Mouse (Mus musculus): ENCODE measurements around the gene Gm45808. TPM values are rescaled to one million over a fixed set of nuclear protein-coding genes. Genes with fewer than 3 reads are reported as not detected.
A peak's percentile ranks its signal among the peaks of the same experiment; 100 is the strongest.
"Not testable (repeated sequence)": the region's sequence is repeated elsewhere in the genome, so short reads cannot be mapped to it uniquely, and the experiment has no call there.

Gene Gm45808
- polyA plus RNA-seq, 1 experiment from 2014 or later: not detected

GRCm38 (mm10) chr7:45461781-45462180, 24.8 kb downstream of the Gm45808 start:
- Histone ChIP-seq H3K4me1 (peaks cover 55% of the 10 kb centered on the region), H3K36me3 (peaks cover 69% of the 10 kb centered on the region), H3K27me3 (ENCODE audit: low read depth, poor library complexity, severe bottlenecking) (no peaks in the 10 kb centered on the region), H3K9me3 (replicated peaks) (no peaks in the 10 kb centered on the region), H3K4me3 (no peak overlapping the region), H3K27ac (no peak overlapping the region)
- no peak for DNase-seq (ENCODE audit: low spot score)
- WGBS: 89% methylated on average over 4 of the region's 4 CpGs

- H3K36me3 ChIP-seq: peaks cover 71% of the 10 kb centered on the region
- 48% methylated on average over 5 of the region's 5 CpGs for WGBS
- no peak for DNase-seq (ENCODE audit: low spot score)
These were observed 25.3 kb downstream of the Gm45808 start for GRCm38 (mm10) chr7:45461326-45461725.

GRCm38 (mm10) chr7:45460860-45461314, 25.7 kb downstream of the Gm45808 start:
- 16% methylated on average over 13 of the region's 13 CpGs for WGBS
- Histone ChIP-seq H3K27me3 (ENCODE audit: low read depth, poor library complexity, severe bottlenecking) (no peaks in the 10 kb centered on the region), H3K4me1 (peaks cover 50% of the 10 kb centered on the region), H3K9me3 (replicated peaks) (no peaks in the 10 kb centered on the region), H3K36me3 (peaks cover 74% of the 10 kb centered on the region), H3K27ac (peak overlapping the region; percentile 94), H3K4me3 (peak overlapping the region; percentile 80)
- DNase-seq (ENCODE audit: low spot score): peak; percentile 71

More at GRCm38 (mm10) chr7:45461326-45461725, 25.3 kb downstream of the Gm45808 start:
- Histone ChIP-seq H3K9me3 (replicated peaks) (no peaks in the 10 kb centered on the region), H3K4me3 (peak overlapping the region; percentile 80), H3K27ac (peak overlapping the region; percentile 94), H3K4me1 (peaks cover 55% of the 10 kb centered on the region), H3K27me3 (ENCODE audit: low read depth, poor library complexity, severe bottlenecking) (no peaks in the 10 kb centered on the region)

- no peaks in the 10 kb centered on the region for H3K27me3 ChIP-seq (ENCODE audit: low read depth, poor library complexity, severe bottlenecking)
- H3K9me3 ChIP-seq (replicated peaks): no peaks in the 10 kb centered on the region
- H3K4me3 ChIP-seq: peak overlapping the region; percentile 80
- peak overlapping the region; percentile 94 for H3K27ac ChIP-seq
- H3K36me3 ChIP-seq: peaks cover 75% of the 10 kb centered on the region
- H3K4me1 ChIP-seq: peaks cover 45% of the 10 kb centered on the region
- no peak for DNase-seq (ENCODE audit: low spot score)
- whole genome bisulfite sequencing: 79% methylated on average over 7 of the region's 7 CpGs
These were observed 26.2 kb downstream of the Gm45808 start for GRCm38 (mm10) chr7:45460377-45460776.

GRCm38 (mm10) chr7:45459564-45460140, 27.0 kb downstream of the Gm45808 start, which contains the start of gene Ftl1:
Gene Ftl1, minus strand, starts transcription at chr7:45459884.
- H3K9me3 ChIP-seq (replicated peaks); H3K27me3 ChIP-seq (ENCODE audit: low read depth, poor library complexity, severe bottlenecking): not testable (repeated sequence)
- Histone ChIP-seq H3K27ac (peak within 1 kb of the TSS; percentile 94), H3K36me3 (peaks cover 75% of the 10 kb centered on the region), H3K4me1 (peaks cover 40% of the 10 kb centered on the region), H3K4me3 (peak within 1 kb of the TSS; percentile 80)
- peak; percentile 95 for DNase-seq (ENCODE audit: low spot score)
- under 1% methylated on average over 37 of the region's 37 CpGs for WGBS

GRCm38 (mm10) chr7:45458748-45459563, 27.7 kb downstream of the Gm45808 start:
- peaks cover 75% of the 10 kb centered on the region for H3K36me3 ChIP-seq
- H3K4me1 ChIP-seq: peaks cover 40% of the 10 kb centered on the region
- no peaks in the 10 kb centered on the region for H3K9me3 ChIP-seq (replicated peaks)
- H3K27me3 ChIP-seq (ENCODE audit: low read depth, poor library complexity, severe bottlenecking): no peaks in the 10 kb centered on the region
- 2% methylated on average over 43 of the region's 43 CpGs for WGBS
- H3K4me3 ChIP-seq: peak overlapping the region; percentile 80
- peak overlapping the region; percentile 94 for H3K27ac ChIP-seq
- peak; percentile 92 for DNase-seq (ENCODE audit: low spot score)

- H3K27ac ChIP-seq: no peak overlapping the region
- H3K36me3 ChIP-seq: peaks cover 71% of the 10 kb centered on the region
- H3K9me3 ChIP-seq (replicated peaks): no peaks in the 10 kb centered on the region
- no peak for DNase-seq (ENCODE audit: low spot score)
- H3K4me3 ChIP-seq: peak overlapping the region; percentile 80
- H3K4me1 ChIP-seq: peaks cover 40% of the 10 kb centered on the region
- no peaks in the 10 kb centered on the region for H3K27me3 ChIP-seq (ENCODE audit: low read depth, poor library complexity, severe bottlenecking)
- WGBS: 77% methylated on average over 10 of the region's 10 CpGs
These were observed 29.2 kb downstream of the Gm45808 start for GRCm38 (mm10) chr7:45457204-45458060.

- H3K9me3 ChIP-seq (replicated peaks): no peaks in the 10 kb centered on the region
- peak overlapping the region; percentile 80 for H3K4me3 ChIP-seq
- no peaks in the 10 kb centered on the region for H3K27me3 ChIP-seq (ENCODE audit: low read depth, poor library complexity, severe bottlenecking)
- peaks cover 71% of the 10 kb centered on the region for H3K36me3 ChIP-seq
- H3K4me1 ChIP-seq: peaks cover 40% of the 10 kb centered on the region
- 64% methylated on average over 9 of the region's 9 CpGs for WGBS
- DNase-seq (ENCODE audit: low spot score): no peak
- H3K27ac ChIP-seq: no peak overlapping the region
These were observed 29.8 kb downstream of the Gm45808 start for GRCm38 (mm10) chr7:45456721-45457203.

GRCm38 (mm10) chr7:45455932-45456696, 30.5 kb downstream of the Gm45808 start:
- peaks cover 67% of the 10 kb centered on the region for H3K36me3 ChIP-seq
- peaks cover 33% of the 10 kb centered on the region for H3K4me1 ChIP-seq
- H3K9me3 ChIP-seq (replicated peaks): no peaks in the 10 kb centered on the region
- no peaks in the 10 kb centered on the region for H3K27me3 ChIP-seq (ENCODE audit: low read depth, poor library complexity, severe bottlenecking)
- H3K27ac ChIP-seq: no peak overlapping the region
- H3K4me3 ChIP-seq: no peak overlapping the region
- peak; percentile 34 for DNase-seq (ENCODE audit: low spot score)
- WGBS: 76% methylated on average over 13 of the region's 13 CpGs

- no peaks in the 10 kb centered on the region for H3K27me3 ChIP-seq (ENCODE audit: low read depth, poor library complexity, severe bottlenecking)
- no peak overlapping the region for H3K27ac ChIP-seq
- H3K4me1 ChIP-seq: peaks cover 22% of the 10 kb centered on the region
- H3K4me3 ChIP-seq: no peak overlapping the region
- DNase-seq (ENCODE audit: low spot score): no peak
- 89% methylated on average over 15 of the region's 15 CpGs for WGBS
- H3K9me3 ChIP-seq (replicated peaks): no peaks in the 10 kb centered on the region
- H3K36me3 ChIP-seq: peaks cover 71% of the 10 kb centered on the region
These were observed 31.6 kb downstream of the Gm45808 start for GRCm38 (mm10) chr7:45454971-45455370.

- DNase-seq (ENCODE audit: low spot score): peak; percentile 87
- H3K4me3 ChIP-seq: no peak overlapping the region
- no peak overlapping the region for H3K27ac ChIP-seq
- 54% methylated on average over 23 of the region's 23 CpGs for WGBS
- peaks cover 75% of the 10 kb centered on the region for H3K36me3 ChIP-seq
- peaks cover 2% of the 10 kb centered on the region; the same call in 1 of the 2 replicates for H3K4me1 ChIP-seq
- H3K27me3 ChIP-seq (ENCODE audit: low read depth, poor library complexity, severe bottlenecking): no peaks in the 10 kb centered on the region
- no peaks in the 10 kb centered on the region for H3K9me3 ChIP-seq (replicated peaks)
These were observed 35.1 kb downstream of the Gm45808 start for GRCm38 (mm10) chr7:45451344-45451982.
